Mouse (Mus musculus) left cerebral cortex, adult 8-10 months (tissue): Measurements from ENCODE around the gene Ick. TPM values are rescaled to one million over a fixed set of nuclear protein-coding genes. Genes with fewer than 3 reads are reported as not detected.
"Not testable (repeated sequence)": the region's sequence is repeated elsewhere in the genome, so short reads cannot be mapped to it uniquely, and the experiment has no call there.

Experiments used
- DNase-seq, 2 experiments: peaks; one replicate each; pipeline ENCODE4 v3.0.0; 2022; ENCODE audit warnings: low spot score in 2 of 2
- total RNA-seq, 4 experiments: library from RNA; stranded (reverse); gene quantifications; 2 replicates each; pipeline ENCODE4 v1.2.4; 2022

The Ick gene
- total RNA-seq, result 10 to 100 TPM; 15.2 to 18.3 (median 16.6) TPM

DNA sequence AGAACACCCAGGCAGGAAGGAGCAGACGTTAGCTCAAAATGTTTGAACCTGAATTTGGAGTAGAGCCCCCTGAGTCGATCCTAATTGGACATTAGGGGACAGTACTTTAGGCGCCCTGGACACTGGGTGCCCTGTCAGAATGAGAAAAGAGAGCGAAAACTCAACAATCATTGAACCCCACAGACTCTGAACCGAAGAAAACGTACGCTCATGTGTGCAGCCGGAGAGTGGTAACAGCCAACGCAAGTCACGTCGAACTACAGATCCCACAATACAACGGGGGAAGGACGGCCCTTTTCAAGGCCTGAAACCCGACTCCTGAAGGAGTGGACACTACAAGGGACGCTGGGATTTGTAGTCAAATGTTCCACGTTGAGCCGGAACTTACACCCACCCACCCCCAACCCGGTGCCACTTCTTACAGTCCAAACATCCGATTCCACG lies at the start of gene Ick, which contains the start of gene Fbxo9:
Gene Ick (plus strand): TSS at position 397 of the 444 bp plus-strand sequence.
Gene Fbxo9 (minus strand): TSS at position 270 of the 444 bp plus-strand sequence.
- peak in 1 of 2 experiments; percentile 92 for DNase-seq

DNA sequence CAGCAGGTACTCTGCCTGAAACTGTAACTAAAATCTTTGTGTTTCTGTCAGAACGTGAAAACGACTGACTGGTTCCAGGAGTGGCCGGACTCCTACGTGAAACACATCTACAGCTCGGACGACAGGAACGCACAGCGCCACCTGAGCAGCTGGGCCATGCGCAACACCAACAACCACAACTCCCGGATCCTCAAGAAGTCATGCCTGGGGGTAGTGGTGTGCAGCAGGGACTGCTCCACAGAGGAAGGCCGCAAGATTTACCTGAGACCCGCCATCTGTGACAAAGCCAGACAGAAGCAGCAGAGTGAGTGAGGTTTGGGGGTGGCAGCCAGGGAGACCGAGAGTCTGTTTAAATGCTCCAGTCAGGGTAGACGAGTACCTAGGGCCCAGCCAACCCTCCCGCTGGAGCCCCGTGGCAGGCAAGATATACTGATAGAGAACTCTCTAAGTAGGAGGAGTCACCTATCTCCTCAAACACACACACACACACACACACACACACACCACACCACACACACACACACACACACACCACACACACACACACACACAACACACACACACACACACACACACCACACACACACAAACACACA lies 49.4 kb upstream of the Ick start:
- DNase-seq, result no peak

DNA sequence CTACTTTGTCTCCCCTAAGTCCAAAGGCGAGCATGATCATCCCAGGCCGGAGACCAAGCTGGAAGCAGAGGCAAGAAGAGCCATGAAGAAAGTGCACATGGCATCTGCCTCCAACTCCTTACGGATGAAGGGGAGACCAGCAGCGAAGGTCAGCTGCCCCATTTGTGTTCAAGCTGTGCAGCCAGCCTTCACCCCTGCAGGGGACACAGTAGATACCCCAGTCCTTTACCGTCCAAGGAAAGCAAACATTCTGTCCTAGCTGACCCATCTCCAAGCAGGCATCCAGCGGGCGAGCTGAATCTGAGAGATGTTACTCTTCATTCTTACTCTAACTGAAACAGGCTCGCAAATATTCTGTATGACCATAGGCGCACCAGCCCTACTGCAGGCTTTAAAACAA lies 46.6 kb upstream of the Ick start:
- no peak for DNase-seq

DNA sequence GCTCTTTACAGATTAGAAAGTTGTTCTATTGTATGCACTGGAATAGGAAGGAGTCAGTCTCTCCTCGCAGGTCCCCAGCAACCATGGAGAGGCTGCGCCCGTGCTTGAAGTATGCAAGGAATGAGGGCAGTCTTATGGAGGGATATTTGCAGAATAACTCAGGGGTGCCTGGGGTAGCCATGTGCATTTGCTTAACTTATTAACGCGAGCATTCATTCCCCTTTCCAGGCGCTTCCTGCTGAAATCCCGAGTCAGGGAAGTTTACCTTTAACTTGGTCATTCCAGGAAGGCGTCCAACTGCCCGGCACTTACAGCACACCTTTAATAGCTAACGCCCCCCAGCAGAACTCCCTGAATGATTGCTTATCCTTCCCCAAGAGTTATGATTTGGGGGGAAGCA lies 44.9 kb upstream of the Ick start:
- DNase-seq, result no peak

DNA sequence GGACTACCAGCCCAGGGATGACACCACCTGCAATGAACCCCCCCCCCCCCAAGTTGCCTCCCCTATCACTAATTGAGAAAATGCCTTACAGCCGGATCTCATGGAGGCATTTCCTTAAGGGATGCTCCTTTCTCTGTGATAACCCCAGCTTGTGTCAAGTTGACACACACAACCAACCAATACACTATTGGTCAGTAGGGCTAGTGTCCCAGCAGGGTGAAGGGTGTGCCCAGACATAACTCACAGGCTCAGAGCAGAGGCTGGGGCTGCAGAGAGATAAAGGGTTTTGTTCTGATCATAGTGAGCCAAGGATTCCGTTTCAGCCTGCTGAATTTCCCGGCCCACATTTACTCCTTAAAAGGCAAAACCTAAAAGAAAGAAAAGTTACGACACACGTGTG lies 38.5 kb upstream of the Ick start:
- no peak for DNase-seq

DNA sequence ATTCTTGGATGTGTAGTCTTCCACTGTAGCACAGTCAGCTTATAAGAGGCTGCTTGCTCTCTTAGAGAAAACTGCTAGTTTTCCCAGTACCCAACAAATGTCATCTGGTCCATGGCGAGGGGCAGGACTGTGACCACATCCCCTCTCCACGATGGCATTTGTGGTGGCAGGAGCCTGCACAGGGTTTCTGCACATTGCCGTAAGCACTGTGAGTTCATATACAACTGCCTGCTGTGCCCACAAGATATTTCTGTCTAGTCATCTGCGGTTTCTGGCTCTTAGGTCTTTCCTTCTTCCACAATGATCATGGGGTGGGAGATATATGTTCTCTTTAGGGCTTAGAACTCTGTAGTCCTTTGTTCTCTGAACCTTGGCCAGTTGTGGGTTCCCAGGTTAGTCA lies 37.4 kb upstream of the Ick start:
- no peak for DNase-seq

DNA sequence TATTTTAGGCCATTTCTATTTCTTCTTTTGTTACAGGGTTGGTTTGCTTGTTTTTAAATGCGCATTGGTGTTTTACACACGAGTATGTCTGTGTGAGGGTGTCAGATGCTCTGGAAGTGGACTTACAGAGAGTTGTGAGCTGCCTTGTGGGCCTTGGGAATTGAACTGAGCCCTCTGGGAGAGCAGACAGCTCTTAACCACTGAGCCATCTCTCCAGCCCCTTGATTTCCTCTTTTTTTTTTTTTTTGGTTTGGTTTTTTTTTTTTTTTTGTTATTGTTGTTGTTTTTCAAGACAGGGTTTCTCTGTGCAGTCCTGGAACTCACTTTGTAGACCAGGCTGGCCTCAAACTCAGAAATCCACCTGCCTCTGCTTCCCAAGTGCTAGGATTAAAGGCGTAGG lies 35.7 kb upstream of the Ick start:
- DNase-seq, result not testable (repeated sequence)

DNA sequence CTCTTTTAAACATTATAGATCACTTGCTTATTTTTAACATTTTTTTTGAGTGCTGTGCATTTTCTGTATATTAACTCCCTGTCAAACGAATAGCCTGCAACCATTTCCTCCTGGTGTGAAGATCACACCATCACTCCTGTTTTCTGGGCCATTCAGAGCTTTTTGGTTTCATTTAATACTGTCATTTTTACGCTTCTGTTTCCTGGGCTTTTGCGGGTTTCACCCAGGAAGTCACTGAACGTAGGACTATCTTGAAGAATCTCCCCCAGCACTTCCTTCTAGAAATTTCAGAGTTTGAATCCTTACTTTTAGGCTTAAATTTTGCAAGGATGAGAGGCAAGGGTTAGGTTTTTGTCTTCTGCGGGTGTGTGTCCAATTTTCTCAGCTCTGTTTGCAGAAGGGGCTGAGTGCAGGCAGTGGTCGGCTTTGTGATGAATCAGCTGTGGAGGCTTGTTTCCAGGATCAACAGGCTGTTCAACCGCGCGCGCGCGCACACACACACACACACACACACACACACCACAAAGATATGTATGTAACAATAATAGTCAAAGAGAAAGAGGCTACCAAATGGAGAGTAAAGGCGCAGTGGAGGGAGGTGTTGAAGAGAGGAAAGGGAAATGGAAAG lies 35.2 kb upstream of the Ick start:
- no peak for DNase-seq

DNA sequence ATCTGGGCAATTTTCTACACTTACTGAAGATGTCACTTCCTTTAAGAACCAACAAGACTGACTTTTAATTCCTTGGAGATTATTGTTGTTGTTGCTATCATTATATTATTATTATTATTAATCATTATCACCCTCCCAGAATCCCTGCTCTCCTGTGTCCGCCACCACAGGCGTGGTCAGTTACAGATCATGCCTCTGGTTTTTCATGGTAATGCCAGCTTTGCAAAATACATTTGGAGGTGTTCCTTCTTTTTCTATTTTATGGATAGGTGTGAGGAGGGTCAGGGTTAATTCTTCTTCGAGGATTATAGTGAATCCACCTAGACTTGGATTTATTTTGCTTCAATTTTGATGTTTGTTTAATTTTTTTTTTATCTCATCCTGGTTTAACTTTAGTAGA lies 33.7 kb upstream of the Ick start:
- no peak for DNase-seq

DNA sequence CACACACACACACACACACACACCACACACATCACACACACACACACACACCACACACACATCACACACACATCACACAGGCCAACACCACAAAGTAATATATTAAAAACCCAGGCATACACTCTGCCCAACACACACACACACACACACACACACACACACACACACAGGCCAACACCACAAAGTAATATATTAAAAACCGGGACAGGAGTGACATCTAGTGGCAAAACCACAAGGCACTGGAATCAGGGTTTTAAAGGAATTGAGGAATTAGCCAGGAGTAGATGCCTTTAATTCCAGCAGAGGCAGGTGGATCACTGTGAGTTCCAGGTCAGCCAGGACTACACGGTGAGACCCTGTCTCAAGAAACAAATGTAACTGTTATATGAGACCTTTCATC lies 30.8 kb upstream of the Ick start:
- DNase-seq, result no peak

DNA sequence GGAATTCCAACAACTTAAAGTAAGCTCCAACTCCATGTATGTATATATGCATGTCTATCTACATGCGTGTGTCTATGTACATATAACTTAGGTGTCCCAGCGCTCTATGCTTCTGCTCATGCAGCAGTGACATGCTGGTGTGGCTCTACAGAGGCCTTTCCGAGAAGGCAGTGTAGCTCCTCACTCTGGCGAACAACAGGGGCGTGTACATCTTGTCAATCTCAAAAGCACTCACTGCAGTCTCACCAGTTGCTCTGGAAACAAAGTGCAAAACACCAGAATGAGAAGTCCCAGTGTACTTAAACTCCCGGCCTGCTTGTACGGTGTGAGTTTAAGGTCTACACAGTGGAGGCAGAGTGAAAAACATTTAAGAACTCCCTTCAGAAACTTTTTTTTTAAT lies 27.2 kb upstream of the Ick start:
- no peak for DNase-seq

DNA sequence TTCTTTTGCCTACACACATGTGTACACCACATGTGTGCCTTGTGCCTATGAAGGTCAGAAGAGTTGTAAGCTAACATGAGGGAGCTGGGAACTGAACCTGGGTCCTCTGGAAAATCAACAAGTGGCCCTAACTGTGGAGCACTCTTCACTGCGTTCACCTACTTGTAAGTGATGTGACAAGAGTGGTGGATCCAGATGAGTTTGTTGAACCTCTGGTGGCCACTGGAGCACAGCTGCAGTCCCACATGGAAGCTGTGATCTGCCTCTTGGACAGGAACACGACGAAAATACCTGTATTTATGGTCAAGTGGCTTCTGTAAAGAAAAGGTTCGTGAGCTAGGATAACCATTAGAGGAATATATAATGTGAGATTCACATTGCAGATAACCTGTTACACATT lies 24.7 kb upstream of the Ick start:
- DNase-seq, result no peak

DNA sequence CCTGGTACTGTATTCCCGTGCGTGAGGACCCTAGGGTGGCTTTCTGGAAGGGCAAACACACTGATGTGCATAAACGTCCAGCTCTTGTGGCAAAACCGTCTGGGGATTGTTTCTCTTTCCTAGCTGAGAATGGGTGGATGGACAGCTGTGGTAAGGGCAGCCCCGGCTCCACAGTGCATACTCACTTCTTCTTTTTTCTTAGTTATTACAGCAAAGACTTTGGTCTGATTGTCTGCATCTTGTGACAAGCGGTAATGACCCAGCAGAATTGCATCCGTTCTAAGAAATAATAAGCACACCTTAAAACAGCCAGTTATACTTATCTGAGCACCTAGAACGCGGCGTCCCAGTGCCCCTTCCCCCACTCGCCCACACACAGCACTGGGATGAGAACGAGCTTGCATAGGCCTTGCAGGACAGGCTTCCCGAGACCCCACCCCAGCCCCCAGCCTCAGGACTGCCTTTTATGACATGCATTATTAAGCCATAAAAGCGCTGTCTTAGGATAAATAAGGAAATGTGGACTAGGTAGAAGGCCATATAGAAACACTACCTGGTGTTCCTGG lies 23.2 kb upstream of the Ick start:
- DNase-seq, result no peak

DNA sequence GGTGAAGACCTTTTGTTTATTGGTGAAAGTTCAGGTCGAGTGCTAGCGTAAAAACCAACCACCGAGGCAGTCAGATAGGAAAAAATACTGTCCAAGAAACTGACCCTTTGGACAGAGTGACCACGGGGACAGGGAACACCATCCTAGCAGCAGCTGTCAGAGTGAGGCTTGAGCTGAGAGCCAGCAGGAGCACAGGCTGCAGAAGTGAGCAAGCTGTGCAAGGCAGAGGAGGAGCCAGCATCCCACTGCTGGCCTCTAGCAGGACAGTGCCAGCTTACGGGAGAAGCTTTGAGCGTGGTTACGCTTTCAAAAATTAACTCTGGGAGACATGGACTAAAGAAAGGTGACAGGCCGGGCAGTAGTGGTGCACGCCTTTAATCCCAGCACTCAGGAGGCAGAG lies 21.2 kb upstream of the Ick start:
- no peak for DNase-seq

DNA sequence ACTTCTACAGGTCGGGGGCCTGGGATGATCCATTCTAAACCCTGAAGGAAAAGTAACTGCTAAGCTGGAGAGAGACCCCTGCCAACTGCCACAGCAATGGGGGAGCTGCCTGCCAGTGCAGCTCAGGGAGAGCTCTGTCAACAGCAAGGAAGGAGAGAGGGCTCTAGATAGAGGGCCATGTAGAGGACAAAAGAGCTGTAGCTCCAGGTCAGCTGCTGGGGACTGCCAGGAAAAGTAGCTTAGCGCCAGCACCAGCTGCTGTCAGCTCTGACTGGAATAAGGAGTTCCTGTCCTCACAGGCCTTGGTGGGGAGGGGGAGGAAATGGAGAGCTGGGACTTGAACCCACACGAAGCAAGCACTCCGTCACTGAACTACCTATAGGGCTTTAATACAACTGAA lies 20.5 kb upstream of the Ick start:
- no peak for DNase-seq

DNA sequence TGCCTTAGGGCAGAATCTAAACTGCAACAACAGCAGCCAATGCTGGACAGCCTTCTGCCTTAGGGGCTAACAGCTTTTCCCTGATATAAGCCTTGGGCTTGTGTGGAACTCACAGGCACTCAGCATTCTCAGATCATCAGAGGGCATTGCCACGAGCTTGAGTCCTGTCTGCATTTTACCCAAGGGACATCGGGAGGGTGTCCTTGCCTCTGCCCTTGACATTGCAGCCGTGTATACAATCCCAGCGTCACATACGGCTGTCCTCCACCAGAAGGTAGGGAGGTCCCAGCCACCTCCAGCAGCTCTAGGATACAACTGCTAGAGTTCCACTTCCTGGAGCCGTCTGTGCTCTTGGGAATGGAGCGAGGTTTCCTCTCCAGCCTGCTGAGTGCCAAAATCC lies 20.0 kb upstream of the Ick start:
- no peak for DNase-seq

DNA sequence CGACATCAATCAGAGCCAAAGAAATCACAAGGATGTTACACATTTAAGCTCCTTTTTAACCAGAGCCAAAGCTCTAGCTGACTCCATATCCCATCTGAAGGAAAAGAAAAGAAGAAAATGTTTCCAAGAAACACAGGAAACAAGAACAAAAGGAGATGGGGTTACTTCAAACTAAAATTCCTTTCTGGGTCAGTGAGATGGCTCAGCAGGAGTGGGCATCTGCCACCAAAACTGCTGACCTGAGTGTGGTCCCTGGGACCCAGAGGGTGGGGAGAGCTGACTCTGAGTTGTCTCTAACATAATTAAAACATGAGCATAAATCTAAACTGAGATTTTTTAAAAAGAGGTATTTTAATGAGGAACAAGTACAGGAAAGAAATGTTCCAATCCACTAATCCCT lies 19.1 kb upstream of the Ick start:
- no peak for DNase-seq

DNA sequence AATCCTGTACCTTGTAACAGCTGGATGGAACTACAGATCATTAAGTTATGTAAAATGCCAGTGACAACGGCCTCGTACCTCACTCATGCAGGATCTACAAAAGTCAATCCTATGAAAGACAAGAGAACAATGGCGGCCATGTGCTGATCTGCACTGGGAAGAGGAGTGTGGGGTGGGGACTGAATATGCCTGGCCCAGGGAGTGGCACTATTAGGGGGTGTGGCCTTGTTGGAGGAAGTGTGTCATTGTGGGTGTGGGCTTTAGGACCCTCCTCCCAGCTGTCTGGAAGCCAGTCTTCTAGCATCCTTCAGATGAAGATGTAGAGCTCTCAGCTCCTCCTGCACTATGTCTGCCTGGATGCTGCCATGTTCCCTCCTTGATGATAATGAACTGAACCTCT lies 18.4 kb upstream of the Ick start:
- no peak for DNase-seq

DNA sequence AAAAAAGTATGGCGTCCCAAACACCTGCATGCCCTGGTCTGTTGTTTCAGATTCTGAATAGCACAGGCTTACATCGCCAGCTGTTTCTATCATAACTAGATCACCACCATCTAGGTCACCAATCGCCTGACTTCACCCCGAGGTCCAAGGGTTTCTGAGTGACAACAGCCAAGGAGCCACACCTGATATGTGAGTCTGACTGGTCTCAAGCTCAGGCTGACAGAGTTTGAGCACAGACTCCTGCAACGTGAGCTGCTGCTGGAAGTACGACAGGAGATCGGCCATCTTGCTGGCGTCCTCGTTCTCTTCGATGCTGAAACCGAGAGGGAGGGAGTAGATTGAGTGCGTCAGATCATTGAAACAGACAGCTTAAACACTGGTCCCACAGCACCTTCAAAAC lies 13.3 kb upstream of the Ick start:
- no peak for DNase-seq

DNA sequence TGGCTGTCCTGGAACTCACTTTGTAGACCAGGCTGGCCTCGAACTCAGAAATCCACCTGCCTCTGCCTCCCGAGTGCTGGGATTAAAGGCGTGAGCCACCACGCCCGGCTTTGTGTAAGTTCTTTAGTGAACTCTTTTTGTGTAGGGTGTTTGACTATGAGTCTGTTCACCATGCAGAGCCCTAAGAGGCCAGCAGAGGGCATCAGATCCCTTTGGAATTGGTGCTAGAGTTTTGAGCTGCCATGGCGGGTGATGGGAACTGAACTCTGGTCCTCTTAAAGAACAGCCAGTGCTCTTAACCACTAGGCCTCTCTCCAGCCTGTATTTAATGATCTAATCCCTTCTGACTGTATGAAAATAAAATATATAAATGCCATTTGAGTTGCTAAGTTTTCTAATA lies 12.6 kb upstream of the Ick start:
- no peak for DNase-seq

DNA sequence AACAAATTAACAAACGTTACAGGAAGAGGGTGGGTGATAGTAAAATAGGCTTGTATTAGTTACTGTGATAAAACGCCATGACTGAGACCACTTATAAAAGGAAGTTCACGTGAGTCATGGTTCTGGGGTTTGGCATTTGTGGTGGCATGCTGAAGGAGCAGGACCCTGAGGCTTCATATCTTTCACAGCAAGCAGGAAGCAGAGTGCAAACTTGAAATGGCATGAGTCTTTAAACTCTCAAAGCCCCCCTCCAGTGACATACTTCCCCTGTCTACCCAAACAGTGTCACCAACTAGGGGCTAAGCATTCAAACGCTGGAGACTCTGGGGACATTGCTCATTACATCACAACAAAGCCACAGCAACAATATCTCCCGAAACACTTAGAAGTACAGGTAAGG lies 8.0 kb upstream of the Ick start:
- no peak for DNase-seq

DNA sequence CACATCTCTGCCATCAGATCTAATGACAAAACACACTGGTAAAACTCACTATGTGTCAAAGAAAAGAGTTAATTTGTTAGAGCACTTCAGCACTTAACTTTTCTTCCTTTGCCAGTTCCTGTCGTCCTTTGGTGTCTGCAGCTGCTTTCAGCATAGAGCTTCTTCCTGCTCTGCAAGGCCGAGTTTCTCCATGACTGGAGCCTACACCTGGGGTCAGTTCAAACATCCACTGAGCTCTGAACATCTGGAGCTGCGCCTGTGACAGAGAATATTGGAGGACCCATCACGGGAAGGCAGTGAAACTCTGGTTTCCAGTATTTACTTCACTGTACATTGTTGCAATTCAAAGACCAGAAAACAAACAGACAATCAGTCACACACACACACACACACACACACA lies 7.6 kb upstream of the Ick start:
- no peak for DNase-seq

DNA sequence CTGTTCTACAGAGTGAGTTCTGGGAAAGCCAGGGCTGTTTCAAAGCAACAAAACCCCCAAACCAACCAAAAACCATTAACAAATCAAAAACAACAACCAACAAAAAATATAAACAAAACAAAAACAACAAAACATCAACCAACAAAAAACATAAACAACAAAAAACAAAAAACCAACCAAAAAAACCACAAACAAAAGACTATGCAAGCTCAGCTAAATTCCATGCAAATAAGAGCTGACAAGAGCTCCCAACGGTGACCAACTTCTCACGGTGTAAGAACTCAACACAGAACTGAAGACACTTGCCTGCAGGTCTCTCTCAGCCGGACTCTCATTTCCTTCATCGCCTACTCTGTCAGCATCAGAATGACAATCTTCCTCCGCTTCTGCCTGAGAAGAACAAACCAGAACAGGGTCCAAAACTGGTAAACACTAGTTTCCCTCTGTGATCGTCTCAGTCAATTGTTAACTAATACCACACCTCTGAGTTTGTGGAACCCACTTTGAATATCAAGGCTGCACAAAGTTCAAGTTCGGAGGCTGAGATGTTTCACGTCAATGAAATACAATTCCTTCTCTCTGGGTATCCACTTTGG lies 4.9 kb upstream of the Ick start:
- no peak for DNase-seq
